Mouse (Mus musculus): Measurements from ENCODE around the gene Fam181a. TPM values are rescaled to one million over a fixed set of nuclear protein-coding genes. Genes with fewer than 3 reads are reported as not detected.

Fam181a gene
- total RNA-seq, 2 experiments from 2014 or later: not detected

DNA sequence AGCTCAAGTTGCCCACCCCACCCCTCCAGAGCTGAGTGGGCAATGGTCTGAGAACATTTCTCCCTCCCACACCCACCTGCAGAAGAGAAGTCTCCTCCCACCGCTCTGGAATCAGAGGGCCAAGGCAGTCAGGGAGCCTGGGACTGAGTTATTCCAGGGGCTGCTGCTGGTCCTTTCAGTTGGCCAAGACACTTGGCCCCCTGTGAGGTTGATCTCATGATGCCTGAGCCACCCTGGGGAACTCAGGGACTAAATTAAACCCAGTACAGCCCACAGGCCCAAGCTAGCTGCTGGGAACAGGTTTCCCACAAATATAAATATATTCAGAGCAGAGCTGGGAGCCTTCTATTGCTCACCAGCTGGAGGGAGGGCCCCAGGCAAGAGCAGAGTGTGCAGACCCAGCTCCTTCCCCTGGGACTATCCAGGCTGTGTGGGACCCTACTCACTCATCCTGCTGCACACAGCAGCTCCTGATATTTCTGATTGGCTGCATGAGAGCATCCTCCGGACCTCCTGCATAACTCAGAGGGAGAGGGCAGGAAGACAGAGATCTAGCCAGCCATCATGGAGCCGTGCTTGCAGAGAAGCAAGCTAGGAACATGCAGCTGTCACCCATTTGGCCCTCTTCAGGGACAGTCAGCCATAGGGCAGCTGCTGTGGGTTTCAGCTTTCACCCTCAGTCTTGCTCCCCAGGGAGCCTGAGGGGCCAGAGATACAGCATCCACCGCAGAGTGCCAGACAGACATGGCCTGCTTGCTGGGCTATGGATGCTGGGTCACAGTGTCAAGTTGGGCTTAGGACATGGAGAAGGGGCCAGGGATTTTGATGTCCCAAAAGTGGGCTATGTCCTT, 48.4 kb downstream of the Fam181a start:
- peak; percentile 58 for DNase-seq

- DNase-seq: no peak
These were observed 50.0 kb downstream of the Fam181a start for GRCm38 (mm10) chr12:103360812-103361211.

DNA sequence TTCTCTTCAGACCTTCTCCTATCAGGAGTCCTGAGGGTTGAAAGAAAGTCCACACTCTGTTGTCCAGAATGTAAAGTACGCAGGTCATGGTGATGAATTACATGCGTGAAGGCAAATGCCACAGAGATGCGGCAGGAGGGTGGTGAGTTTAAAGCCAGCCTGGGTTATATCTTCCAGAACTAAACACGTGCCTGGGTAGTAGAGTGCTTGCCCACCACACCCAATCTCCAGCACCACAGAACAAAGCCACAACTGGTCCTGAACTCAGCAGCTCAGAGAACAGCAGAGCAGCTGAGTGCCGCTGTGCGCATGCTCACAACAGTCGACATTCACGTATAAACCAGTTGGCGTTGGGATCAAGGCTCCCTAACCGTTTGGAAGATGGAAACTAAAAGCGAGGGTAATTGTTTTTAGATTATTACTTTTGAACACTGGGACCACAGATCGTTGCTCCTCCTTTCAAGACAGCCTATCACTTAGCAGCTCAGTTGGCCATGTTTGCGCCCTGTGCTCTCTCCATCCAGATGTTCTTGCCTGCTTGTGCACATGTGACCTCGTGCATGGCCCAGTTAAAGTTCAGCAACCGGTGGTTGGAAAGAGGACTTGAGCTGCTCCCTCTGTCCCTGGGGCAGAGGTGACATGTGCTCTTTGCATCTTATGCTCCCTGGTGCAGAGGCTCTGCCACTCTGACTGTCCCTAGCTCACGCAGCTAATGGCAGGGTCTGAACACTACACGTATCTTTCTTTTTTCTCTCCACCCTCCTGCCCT, 50.9 kb downstream of the Fam181a start:
- no peak for DNase-seq

- no peak for DNase-seq
These were observed 51.6 kb downstream of the Fam181a start for GRCm38 (mm10) chr12:103362336-103362735.

Other genes starting within 250 kb of the Fam181a start
- 1 to 10 TPM; 1.3 to 2.1 TPM for gene Prima1, start 68.8 kb upstream of the Fam181a start, total RNA-seq (2021)
- 100 to 1,000 TPM; 104 to 141 TPM for gene Asb2, start 45.0 kb downstream of the Fam181a start, total RNA-seq (2021)
- gene Otub2, start 77.7 kb downstream of the Fam181a start, total RNA-seq (2021): 1 to 10 TPM; 3.5 to 3.7 TPM
- gene 9330161L09Rik, start 96.8 kb downstream of the Fam181a start, total RNA-seq (2021): under 1 TPM; 0.80 to 0.88 TPM
- 10 to 100 TPM; 45.5 to 48.7 TPM for gene Ddx24, start 114.9 kb downstream of the Fam181a start, total RNA-seq (2021)
- gene Ifi27, start 123.2 kb downstream of the Fam181a start, total RNA-seq (2021): 100 to 1,000 TPM; 104 to 113 TPM
- 1 to 10 TPM; 7.7 to 7.8 TPM for gene Ifi27l2a, start 132.7 kb downstream of the Fam181a start, total RNA-seq (2021)
- not detected for gene Ifi27l2b, start 146.2 kb downstream of the Fam181a start, total RNA-seq (2021)
- gene Ppp4r4, start 221.3 kb downstream of the Fam181a start, total RNA-seq (2021): under 1 TPM; 0.25 to 0.87 TPM